Mouse (Mus musculus) left cerebral cortex, postnatal 4 days (tissue): ENCODE measurements around the gene Alkbh1. TPM values are rescaled to one million over a fixed set of nuclear protein-coding genes. Genes with fewer than 3 reads are reported as not detected.
A peak's percentile ranks its signal among the peaks of the same experiment; 100 is the strongest.

Source experiments
- DNase-seq: peaks from one replicate; pipeline ENCODE4 v3.0.0-alpha.2; 2022
- intact Hi-C: fragments of 180-260 bp; cut with DNase I; formaldehyde crosslinking; loops from one replicate; pipeline ENCODE4 v1.15.1; 2025
- microRNA-seq: library from miRNA; unstranded; fragments of <30 nt; microRNA quantifications from one replicate; pipeline ENCODE4 v1.2.0, GENCODE M21; 2022
- total RNA-seq, 2 experiments: library from RNA; stranded (reverse); gene quantifications; 2 replicates each; pipeline ENCODE4 v1.2.3; 2021

The Alkbh1 gene
- total RNA-seq, 2 experiments from 2014 or later: 25.8 to 28.4 TPM

DNA sequence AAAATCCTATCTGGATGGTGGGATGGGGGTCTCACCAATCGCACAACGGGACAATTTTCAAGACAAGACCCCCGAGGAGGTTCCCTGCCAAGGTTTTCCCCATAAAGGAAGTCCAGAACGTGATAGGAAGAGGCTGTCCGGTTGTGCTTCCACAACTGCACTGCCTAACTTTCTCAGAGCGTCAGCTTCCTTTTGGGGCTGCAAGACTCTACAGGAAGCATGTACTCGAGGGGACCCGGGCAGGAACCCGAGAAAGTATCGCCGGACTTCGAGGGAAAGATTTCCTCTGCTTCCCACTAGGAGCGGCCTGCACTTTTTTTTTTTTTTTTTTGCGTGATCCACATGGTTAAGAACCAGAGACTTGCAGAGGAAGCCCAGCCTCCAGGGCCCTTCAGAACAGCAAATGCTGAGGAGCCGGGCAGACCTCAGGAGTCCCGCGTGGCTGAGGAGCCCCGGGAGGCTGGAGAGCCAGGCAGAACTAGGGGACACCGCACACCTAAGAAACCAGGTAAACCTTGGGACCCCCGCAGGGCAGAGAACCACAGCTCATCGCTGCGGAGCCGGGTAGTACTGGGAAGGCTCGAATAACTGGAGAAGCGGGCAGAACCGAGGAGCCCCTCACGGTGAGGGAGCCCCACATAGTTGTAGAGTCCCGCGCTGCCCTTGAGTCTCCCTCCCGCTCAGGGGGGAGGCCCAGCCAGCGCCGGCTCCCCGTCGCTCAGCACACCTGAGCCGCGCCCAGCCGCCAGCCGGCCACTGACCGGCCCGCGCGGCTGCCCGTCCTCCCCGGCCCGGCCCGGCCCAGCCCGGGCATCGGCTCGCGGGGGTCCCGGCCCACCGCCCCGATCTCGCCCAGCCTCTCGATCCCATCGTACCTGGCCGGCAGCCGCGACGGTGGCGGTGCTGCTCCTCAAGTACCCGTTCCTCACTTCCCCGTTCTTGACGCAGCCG lies 56.4 kb downstream of the Alkbh1 start:
- intact Hi-C loops: no loop called here
- peak; percentile 31 for DNase-seq

DNA sequence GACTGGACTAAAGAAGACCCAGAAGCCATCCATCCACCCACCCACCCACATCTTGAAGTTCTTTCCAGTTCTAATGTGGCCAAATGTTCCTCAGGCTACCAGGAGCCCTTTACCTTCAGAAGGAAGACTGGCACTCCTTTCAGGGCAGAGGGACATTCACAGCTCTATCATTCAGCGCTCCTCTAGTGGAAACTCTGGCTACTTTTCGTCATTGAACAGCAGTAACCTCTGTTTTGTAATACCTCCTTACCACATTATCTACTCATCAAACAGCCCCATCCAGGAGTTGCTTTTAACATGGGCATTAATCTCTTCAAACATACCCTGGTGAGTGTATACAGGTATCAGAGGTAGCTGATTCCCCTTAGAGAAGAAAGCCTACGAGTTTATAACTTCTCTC lies 58.8 kb downstream of the Alkbh1 start:
- intact Hi-C loops: no loop called here
- DNase-seq: no peak

GRCm38 (mm10) chr12:87381380-87381682 lies 62.5 kb downstream of the Alkbh1 start:
- DNase-seq: no peak
- intact Hi-C loops: no loop called here

GRCm38 (mm10) chr12:87380586-87381379 lies 63.0 kb downstream of the Alkbh1 start:
- intact Hi-C loops: no loop called here
- no peak for DNase-seq

GRCm38 (mm10) chr12:87379496-87379895 lies 64.3 kb downstream of the Alkbh1 start:
- DNase-seq: no peak
- intact Hi-C loops: no loop called here

Small RNA genes within 50 kb of the gene (microRNA-seq; reads per million reads assigned to microRNA genes)
- 34.6 reads per million, percentile 41 among the genes with 10 or more reads in this experiment for gene Mir3068

Other genes starting within 250 kb of the Alkbh1 start
- gene Samd15, start 244.3 kb downstream of the Alkbh1 start, total RNA-seq: 1 to 10 TPM; 2.7 to 2.8 TPM
- gene Tmed8, start 243.6 kb downstream of the Alkbh1 start, total RNA-seq: 10 to 100 TPM; 21.1 to 22.6 TPM
- 1 to 10 TPM; 1.2 to 1.6 TPM for gene Noxred1, start 205.3 kb downstream of the Alkbh1 start, total RNA-seq
- 10 to 100 TPM; 60.5 to 62.8 TPM for gene Vipas39, start 177.8 kb downstream of the Alkbh1 start, total RNA-seq
- gene Ahsa1, start 177.5 kb downstream of the Alkbh1 start, total RNA-seq: 100 to 1,000 TPM; 151 to 156 TPM
- 1 to 10 TPM in 1 of 2 experiments, under 1 TPM in 1; 0.68 to 1.4 TPM for gene Ism2, start 144.3 kb downstream of the Alkbh1 start, total RNA-seq
- gene Sptlc2, start 55.7 kb downstream of the Alkbh1 start, total RNA-seq: 10 to 100 TPM; 73.4 to 81.9 TPM
- gene Slirp, start 121 bp downstream of the Alkbh1 start, total RNA-seq: 100 to 1,000 TPM in 1 of 2 experiments, 10 to 100 TPM in 1; 96.3 to 101 TPM
- 10 to 100 TPM; 53.1 to 53.3 TPM for gene Snw1, start 28.3 kb upstream of the Alkbh1 start, total RNA-seq
- gene Gm5788, start 50.7 kb upstream of the Alkbh1 start, total RNA-seq: not detected
- not detected for gene Gm8300, start 70.3 kb upstream of the Alkbh1 start, total RNA-seq
- gene Oog1, start 158.7 kb upstream of the Alkbh1 start, total RNA-seq: not detected
- not detected for gene Gm4027, start 174.9 kb upstream of the Alkbh1 start, total RNA-seq
- not detected for gene Gm16381, start 200.6 kb upstream of the Alkbh1 start, total RNA-seq